Mouse (Mus musculus): ENCODE data around the gene Zfp622.

Zfp622 gene

GRCm38 (mm10) chr15:25984067-25984733, at the start of gene Zfp622:
TSS of gene Zfp622 (plus strand) at chr15:25984366.
- DNase-seq (ENCODE audit: low spot score in 2 of 2), result peak; percentile 94 to 96

- no peak for DNase-seq (ENCODE audit: low spot score in 2 of 2)
Measured at GRCm38 (mm10) chr15:25934411-25934810, 49.8 kb upstream of the Zfp622 start.

- no peak for DNase-seq (ENCODE audit: low spot score in 2 of 2)
Measured at GRCm38 (mm10) chr15:25938496-25938895, 45.7 kb upstream of the Zfp622 start.

GRCm38 (mm10) chr15:25940397-25941377, 43.5 kb upstream of the Zfp622 start:
- DNase-seq (ENCODE audit: low spot score in 2 of 2), result no peak

GRCm38 (mm10) chr15:25941514-25941913, 42.7 kb upstream of the Zfp622 start:
- DNase-seq (ENCODE audit: low spot score in 2 of 2), result no peak

GRCm38 (mm10) chr15:25942415-25942814, 41.8 kb upstream of the Zfp622 start:
- no peak for DNase-seq (ENCODE audit: low spot score in 2 of 2)

- no peak for DNase-seq (ENCODE audit: low spot score in 2 of 2)
Measured at GRCm38 (mm10) chr15:25943386-25944137, 40.6 kb upstream of the Zfp622 start.

GRCm38 (mm10) chr15:25945224-25945623, 38.9 kb upstream of the Zfp622 start:
- DNase-seq (ENCODE audit: low spot score in 2 of 2), result no peak

GRCm38 (mm10) chr15:25946482-25946881, 37.7 kb upstream of the Zfp622 start:
- DNase-seq (ENCODE audit: low spot score in 2 of 2), result no peak

GRCm38 (mm10) chr15:25947383-25947782, 36.8 kb upstream of the Zfp622 start:
- DNase-seq (ENCODE audit: low spot score in 2 of 2), result no peak

GRCm38 (mm10) chr15:25948257-25949223, 35.6 kb upstream of the Zfp622 start:
- no peak for DNase-seq (ENCODE audit: low spot score in 2 of 2)

- no peak for DNase-seq (ENCODE audit: low spot score in 2 of 2)
Measured at GRCm38 (mm10) chr15:25949696-25950095, 34.5 kb upstream of the Zfp622 start.

- DNase-seq (ENCODE audit: low spot score in 2 of 2), result no peak
Measured at GRCm38 (mm10) chr15:25950584-25950983, 33.6 kb upstream of the Zfp622 start.

- DNase-seq (ENCODE audit: low spot score in 2 of 2), result no peak
Measured at GRCm38 (mm10) chr15:25951037-25951436, 33.1 kb upstream of the Zfp622 start.

- DNase-seq (ENCODE audit: low spot score in 2 of 2), result no peak
Measured at GRCm38 (mm10) chr15:25956001-25956400, 28.2 kb upstream of the Zfp622 start.

- DNase-seq (ENCODE audit: low spot score in 2 of 2), result no peak
Measured at GRCm38 (mm10) chr15:25956422-25957117, 27.6 kb upstream of the Zfp622 start.

GRCm38 (mm10) chr15:25957651-25958050, 26.5 kb upstream of the Zfp622 start:
- DNase-seq (ENCODE audit: low spot score in 2 of 2), result no peak

- DNase-seq (ENCODE audit: low spot score in 2 of 2), result no peak
Measured at GRCm38 (mm10) chr15:25959375-25959774, 24.8 kb upstream of the Zfp622 start.

GRCm38 (mm10) chr15:25960231-25960630, 23.9 kb upstream of the Zfp622 start:
- DNase-seq (ENCODE audit: low spot score in 2 of 2), result no peak

- DNase-seq (ENCODE audit: low spot score in 2 of 2), result no peak
Measured at GRCm38 (mm10) chr15:25966220-25966774, 17.9 kb upstream of the Zfp622 start.

Measured in spleen, postnatal 36 days (tissue).